Mouse (Mus musculus) fat pad, adult 2 months (tissue): ENCODE measurements at regions not wholly inside any gene's neighbourhood (a gene's known extent, or its start where the extent isn't known, plus 50 kb on each side); places are given as distances from the start of the nearest gene placed in this dataset.

Experiments used
- DNase-seq: peaks from one replicate; pipeline ENCODE4 v3.0.0-alpha.2; 2011; ENCODE audit warnings: low read depth, low spot score; ENCODE audit errors: extremely low read depth

DNA sequence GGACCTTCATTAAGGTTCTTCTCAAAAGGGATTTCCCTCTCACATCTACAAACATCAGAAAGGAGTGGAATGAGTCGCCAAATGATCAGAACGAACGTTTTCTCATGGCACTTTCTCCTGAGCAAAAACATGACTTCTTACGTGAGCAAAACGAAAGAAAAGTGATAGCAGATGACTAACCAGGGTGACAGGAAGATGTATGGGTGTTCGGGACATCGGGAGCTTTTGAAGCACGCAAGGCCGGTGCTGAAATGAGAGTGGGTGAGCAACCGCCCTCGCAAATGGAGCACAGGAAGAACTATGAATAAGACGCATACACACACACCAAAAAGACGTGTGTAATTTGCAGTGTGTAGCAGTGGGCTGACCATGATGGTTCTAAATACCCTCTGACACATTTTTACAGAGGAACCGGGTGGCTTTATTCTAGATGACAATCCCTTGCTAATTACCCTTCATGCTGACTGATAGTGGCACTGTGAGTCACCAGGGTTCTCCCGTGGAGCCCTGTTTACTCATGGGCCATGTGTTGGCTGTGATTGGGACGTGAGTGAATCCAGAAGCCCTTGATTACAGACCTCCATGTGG lies 408.2 kb upstream of the Jarid2 start:
- no peak for DNase-seq

GRCm38 (mm10) chr13:44328416-44328815 lies 400.9 kb upstream of the Jarid2 start:
- DNase-seq, result no peak

DNA sequence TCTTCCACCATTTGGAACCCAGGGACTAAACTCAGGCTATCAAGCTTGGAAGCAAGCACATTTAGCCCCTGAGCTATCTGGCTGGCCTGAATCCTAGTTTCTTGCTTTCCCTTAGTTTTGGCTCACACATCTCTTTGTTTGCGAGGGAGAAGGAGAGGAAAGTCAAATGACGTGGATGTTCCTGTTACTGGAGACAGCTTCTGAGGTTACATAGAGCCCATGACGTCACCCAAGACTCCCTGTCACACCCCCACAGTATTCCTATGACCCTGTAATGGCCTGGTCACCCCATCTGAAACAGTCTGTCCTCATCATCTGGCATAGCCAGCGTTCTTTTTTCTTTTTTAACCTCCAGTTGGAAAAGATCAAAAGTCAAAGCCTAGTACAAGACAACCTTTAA lies 400.1 kb upstream of the Jarid2 start:
- no peak for DNase-seq

DNA sequence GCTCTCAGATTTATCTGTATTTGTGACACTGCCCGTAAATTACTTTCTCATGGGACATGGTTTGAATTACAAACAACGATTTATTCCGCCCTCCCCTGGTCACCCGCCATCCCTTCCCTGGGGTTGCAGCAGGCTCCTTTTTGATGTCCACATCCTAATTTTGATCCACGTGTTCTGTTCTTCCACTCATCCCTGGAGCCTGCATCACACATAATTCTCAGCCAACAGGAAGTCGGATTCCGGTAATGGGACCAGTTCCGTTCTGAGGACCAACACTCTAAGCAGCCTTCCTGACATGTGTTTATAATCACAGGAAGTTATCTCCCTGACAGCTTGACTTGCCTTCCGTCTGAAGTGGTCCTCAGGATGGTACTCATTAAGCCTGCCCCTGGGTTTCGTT lies 399.6 kb upstream of the Jarid2 start:
- DNase-seq, result no peak

DNA sequence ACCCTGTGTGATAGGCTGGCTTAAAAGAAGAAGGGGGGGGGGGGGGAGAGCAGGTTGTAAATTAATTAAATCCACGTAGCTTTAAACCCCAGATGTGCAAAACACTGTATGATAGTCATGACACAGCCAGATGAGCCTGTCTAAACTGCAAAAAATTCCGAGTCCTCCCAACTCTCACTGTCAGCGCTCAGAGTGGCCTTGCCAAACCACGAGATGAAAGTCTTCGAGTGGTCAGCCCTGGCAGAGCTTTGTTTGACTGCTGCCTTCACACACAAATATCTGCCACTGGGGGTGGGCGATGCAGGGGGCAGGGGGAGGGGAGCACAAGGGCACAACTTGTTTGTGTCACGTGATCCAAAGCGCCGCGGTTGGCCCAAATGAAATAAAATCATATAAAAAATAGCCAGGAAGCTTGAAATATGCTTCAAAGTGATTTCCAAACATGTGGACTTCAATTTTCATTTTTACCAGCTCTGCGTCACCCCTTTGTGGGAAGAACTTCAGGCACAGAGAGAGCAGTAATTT lies 396.5 kb upstream of the Jarid2 start:
- DNase-seq, result no peak

DNA sequence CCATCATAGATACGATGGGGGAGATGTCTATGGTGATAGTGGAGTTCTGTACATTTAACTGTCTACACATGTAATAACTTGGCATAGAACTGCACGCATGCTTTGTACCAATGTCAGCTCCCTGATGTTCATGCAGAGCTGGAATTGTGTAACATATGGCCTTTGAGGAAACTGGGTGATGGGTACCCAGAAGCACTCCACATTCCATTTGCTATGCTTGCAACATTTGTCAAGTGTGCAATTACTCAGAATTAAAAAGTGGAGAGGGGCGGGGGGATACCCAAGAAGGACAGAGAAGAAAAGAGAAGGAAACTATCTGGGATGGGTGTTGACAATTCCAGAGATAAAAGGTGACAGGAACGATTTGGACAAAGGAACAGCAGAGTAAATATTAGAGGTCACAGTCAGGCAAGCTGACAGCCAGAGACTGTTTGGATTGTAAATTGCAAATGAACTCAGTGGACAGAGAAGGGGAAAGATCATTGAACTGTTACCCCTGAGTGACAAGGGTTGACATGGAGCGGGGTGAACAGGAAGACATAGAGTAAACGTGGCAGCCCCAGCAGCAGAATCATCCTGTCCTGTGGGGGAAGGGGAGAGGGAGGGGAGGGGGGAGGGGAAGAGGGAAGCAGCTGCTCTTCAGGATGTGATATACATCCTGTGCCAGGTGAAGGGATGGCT lies 390.1 kb upstream of the Jarid2 start:
- no peak for DNase-seq

DNA sequence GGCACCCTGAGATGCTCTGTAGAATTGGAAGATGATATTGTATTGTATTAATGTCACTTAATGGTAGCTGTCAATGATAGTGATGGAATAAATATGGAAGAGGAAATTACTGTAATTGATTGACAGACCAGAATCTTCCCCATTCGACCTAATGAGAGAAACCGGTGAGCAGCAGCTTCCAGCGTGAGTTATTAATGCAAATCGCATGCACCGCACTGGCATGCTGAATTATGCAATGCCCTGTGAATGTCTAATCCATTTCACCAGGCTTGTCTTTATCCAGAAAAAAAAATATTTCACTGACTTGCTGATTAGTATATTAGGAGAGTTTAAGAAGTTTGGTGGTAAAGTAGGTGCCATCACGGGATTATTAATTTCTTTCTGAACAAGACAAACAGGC lies 384.2 kb upstream of the Jarid2 start:
- no peak for DNase-seq

DNA sequence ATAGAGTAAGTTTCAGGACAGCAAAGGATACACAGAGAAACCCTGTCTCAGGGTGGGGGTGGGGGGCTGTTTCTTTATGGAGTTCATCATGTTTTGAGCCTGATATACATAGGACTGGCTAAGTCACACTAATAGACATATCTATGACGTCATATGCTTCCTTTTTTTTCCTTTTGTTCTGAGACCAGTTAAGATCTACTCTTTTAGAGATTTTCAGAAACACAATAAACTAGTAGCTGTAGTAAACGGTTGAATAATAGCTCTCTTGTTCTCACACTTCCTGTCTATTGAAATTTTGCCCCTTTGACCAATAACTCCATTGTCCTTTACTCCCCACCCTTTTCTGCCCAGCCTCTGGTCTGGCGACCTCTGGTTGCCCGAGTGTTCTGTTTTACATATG lies 382.6 kb upstream of the Jarid2 start:
- DNase-seq, result no peak

- no peak for DNase-seq
These were observed 381.6 kb upstream of the Jarid2 start for GRCm38 (mm10) chr13:44347662-44348061.

DNA sequence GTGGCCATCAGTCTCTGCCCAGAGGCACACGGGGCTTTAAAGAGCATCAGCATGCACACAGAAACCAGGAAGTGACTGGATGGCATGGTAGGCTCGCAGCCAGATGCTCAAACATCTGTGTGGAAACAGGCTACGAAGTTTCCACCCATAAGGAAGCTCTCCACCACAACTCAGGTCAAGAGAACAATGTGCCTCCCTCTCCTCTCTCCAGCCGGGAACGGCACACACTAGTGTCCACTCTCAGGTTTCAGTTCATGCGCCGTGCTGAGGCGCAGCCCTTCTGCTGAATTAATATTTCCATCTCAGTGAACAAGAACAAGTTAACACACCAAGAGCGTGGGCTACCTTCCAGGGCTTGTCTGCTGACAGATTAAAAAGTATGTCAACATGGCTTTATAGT lies 375.4 kb upstream of the Jarid2 start:
- no peak for DNase-seq

GRCm38 (mm10) chr13:44355771-44356221 lies 373.5 kb upstream of the Jarid2 start:
- no peak for DNase-seq

DNA sequence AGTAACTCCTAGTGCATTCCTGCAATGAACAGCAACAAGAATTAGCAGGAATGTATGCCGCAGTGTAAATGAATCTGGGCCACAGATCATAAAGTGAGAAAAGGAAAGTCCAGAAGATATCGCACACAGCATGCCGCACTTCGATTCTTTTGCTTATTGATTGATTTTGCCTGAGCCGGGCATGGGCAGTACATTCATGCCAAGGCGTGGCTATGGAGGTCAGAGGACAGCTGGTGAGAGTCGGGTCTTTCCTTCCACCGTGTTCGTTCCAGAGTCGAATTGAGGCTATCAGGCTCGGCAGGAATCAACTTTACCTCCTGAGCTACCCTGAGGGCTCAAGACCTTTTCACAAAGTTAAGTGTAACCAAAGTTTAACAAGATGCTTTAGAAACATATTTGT lies 372.3 kb upstream of the Jarid2 start:
- no peak for DNase-seq

- no peak for DNase-seq
These were observed 369.9 kb upstream of the Jarid2 start for GRCm38 (mm10) chr13:44359344-44359743.

GRCm38 (mm10) chr13:44360016-44360415 lies 369.3 kb upstream of the Jarid2 start:
- DNase-seq, result no peak

- no peak for DNase-seq
These were observed 368.5 kb upstream of the Jarid2 start for GRCm38 (mm10) chr13:44360725-44361290.

GRCm38 (mm10) chr13:44362293-44363005 lies 366.8 kb upstream of the Jarid2 start:
- DNase-seq, result no peak

DNA sequence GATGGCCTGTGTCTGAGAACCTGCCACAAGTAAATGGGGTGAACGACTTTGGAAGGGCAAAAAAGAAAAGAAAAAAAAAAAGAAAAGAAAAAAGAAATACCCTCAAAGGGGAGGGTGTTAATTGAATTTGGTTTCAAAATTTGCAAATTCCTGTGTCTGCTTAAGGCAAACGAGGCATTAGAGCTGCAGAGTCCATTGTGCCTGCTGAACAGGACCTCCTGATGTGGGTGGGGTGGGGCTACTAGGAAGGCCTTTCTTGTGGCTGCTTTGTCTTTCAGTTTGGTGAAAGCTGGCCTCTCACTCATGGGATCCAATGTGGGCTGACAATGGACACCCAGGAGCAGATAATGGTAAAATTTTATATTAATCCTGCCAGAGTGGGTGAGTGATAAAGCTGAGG lies 366.3 kb upstream of the Jarid2 start:
- DNase-seq, result no peak

DNA sequence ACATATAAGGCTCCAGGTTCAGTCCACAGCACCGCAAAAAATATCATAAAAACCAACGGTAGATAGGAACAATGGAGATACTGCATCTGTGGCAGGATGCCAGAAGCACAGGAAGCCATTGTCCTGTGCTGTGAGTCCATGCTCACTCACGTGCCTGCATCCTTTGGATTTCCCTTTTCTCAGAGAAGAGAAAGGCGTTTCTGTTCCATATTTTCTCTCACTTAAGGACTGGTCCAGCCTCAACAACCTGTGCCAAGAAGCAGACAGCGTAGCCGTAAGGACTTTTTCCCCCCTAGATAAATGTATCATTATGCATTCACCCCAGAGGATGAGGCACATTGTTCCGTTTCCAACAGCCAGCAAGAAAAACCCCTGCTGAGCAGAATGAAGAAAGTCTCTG lies 360.0 kb upstream of the Jarid2 start:
- no peak for DNase-seq

DNA sequence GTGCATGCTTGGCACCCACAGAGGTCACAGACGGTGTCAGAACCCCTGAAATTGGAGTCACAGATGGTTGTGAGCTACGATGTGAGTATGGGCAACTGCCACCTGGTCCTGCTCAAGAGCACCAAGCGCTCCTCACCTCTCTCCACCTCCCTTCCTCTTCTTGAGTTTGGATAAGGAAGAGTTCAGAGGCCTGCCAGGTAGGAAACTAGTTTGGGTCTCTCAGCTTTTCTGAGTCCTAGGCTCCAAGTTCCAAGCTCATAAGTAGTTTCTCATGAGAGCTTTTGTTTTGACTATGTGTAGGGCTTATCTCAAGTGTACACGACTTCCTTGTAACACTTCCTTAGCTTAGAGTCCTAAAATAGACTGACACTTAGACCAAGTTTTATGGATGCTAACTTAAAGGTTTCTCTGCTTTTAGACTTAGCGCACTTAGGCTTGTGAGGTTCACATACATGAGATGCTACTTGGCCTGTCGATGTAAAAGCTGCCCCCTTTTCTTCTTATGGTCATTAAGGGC lies 356.9 kb upstream of the Jarid2 start:
- no peak for DNase-seq

- no peak for DNase-seq
These were observed 353.7 kb upstream of the Jarid2 start for GRCm38 (mm10) chr13:44375476-44376159.

- DNase-seq, result no peak
These were observed 353.1 kb upstream of the Jarid2 start for GRCm38 (mm10) chr13:44376160-44376488.
